Mouse (Mus musculus): Measurements from ENCODE around the gene Ppp4r1.

The Ppp4r1 gene

GRCm38 (mm10) chr17:65805966-65806365 lies 23.6 kb downstream of the Ppp4r1 start:
- no peak for TF ChIP-seq NANOG (IDR thresholded peaks at IDR 0.05; ENCODE audit: borderline replicate concordance, low read length)
- no peak for TF ChIP-seq POU5F1 (IDR thresholded peaks at IDR 0.05; ENCODE audit: borderline replicate concordance, low read length)
- TF ChIP-seq CTCF (conservative IDR thresholded peaks at IDR 0.05; ENCODE audit: low read length): no peak
- no peak overlapping the region for H3K4me3 ChIP-seq (replicated peaks; ENCODE audit: low read length)
- H3K36me3 ChIP-seq (ENCODE audit: insufficient read depth, low read length): peaks cover 61% of the 10 kb centered on the region
- H3K4me1 ChIP-seq (replicated peaks; ENCODE audit: low read depth, low read length): peaks cover 40% of the 10 kb centered on the region
- no peaks in the 10 kb centered on the region for H3K9me3 ChIP-seq (ENCODE audit: low read length)
- no peaks in the 10 kb centered on the region for H3K27me3 ChIP-seq (ENCODE audit: insufficient read depth, low read length)

- Histone ChIP-seq H3K27me3 (ENCODE audit: insufficient read depth, low read length) (no peaks in the 10 kb centered on the region), H3K4me3 (replicated peaks; ENCODE audit: low read length) (no peak overlapping the region), H3K36me3 (ENCODE audit: insufficient read depth, low read length) (peaks cover 66% of the 10 kb centered on the region), H3K9me3 (ENCODE audit: low read length) (no peaks in the 10 kb centered on the region), H3K4me1 (replicated peaks; ENCODE audit: low read depth, low read length) (peaks cover 40% of the 10 kb centered on the region)
- TF ChIP-seq POU5F1 (IDR thresholded peaks at IDR 0.05; ENCODE audit: borderline replicate concordance, low read length): no peak
Measured at GRCm38 (mm10) chr17:65806416-65806815, 24.0 kb downstream of the Ppp4r1 start.

DNA sequence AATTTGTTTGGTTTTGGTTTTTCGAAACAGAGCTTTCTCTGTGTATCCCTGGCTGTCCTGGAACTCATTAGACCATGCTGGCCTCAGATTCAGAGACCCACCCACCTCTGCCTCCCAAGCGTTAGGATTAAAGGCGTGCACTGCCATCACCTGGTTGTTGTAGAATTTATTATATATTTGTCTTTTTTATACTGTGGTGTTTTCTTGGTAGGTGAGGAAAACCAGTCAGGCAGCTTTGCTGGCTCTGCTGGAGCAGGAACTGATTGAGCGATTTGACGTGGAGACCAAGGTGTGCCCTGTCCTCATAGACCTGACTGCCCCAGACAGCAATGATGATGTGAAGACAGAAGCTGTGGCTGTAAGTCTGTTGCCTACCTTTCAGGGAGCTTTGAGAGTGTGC lies 28.7 kb downstream of the Ppp4r1 start:
- peaks cover 82% of the 10 kb centered on the region for H3K36me3 ChIP-seq (ENCODE audit: insufficient read depth, low read length)
- TF ChIP-seq POU5F1 (IDR thresholded peaks at IDR 0.05; ENCODE audit: borderline replicate concordance, low read length) (no peak), NANOG (IDR thresholded peaks at IDR 0.05; ENCODE audit: borderline replicate concordance, low read length) (no peak), CTCF (conservative IDR thresholded peaks at IDR 0.05; ENCODE audit: low read length) (no peak)
- H3K9me3 ChIP-seq (ENCODE audit: low read length): no peaks in the 10 kb centered on the region
- no peaks in the 10 kb centered on the region for H3K27me3 ChIP-seq (ENCODE audit: insufficient read depth, low read length)
- no peak overlapping the region for H3K4me3 ChIP-seq (replicated peaks; ENCODE audit: low read length)
- H3K4me1 ChIP-seq (replicated peaks; ENCODE audit: low read depth, low read length): peaks cover 13% of the 10 kb centered on the region

DNA sequence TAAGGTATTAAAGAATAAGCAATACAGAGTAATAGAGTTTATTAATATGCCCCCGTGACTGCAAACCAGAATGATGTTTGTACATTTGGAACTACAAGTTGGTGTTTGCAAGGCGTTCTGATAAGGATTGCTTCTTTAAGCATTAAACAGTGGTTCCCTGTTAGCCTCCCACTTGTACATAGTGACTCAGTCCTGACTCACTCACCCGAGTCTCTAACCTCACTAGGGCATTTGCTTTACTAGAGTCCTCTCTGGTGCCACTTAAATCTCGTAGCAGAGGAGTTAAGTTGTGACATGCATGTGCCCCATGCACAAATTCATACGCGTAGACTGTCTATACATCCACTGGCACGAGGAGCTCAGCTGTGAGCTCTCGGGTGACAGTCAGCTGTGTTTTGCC lies 31.4 kb downstream of the Ppp4r1 start:
- no peaks in the 10 kb centered on the region for H3K27me3 ChIP-seq (ENCODE audit: insufficient read depth, low read length)
- no peaks in the 10 kb centered on the region for H3K4me1 ChIP-seq (replicated peaks; ENCODE audit: low read depth, low read length)
- H3K36me3 ChIP-seq (ENCODE audit: insufficient read depth, low read length): peaks cover 93% of the 10 kb centered on the region
- no peak overlapping the region for H3K4me3 ChIP-seq (replicated peaks; ENCODE audit: low read length)
- TF ChIP-seq NANOG (IDR thresholded peaks at IDR 0.05; ENCODE audit: borderline replicate concordance, low read length) (no peak), POU5F1 (IDR thresholded peaks at IDR 0.05; ENCODE audit: borderline replicate concordance, low read length) (no peak), CTCF (conservative IDR thresholded peaks at IDR 0.05; ENCODE audit: low read length) (no peak)
- H3K9me3 ChIP-seq (ENCODE audit: low read length): no peaks in the 10 kb centered on the region

DNA sequence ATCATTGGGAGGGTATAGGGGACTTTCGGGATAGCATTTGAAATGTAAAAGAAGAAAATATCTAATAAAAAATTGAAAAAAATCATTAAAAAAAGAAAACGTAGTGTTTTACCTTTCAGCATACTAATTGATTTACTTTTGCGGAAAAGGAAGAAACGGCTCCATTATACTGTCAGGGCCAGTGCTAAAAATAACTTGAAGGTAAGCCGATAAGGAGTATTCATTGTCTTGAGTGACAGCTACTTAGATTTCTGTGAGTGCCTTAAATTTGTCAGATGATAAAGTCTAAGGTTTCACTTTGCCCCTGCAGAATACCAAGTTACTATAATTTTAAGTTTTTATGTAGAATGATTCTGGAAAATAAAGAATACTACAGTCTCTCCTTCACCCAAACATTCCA lies 37.8 kb downstream of the Ppp4r1 start:
- no peaks in the 10 kb centered on the region for H3K27me3 ChIP-seq (ENCODE audit: insufficient read depth, low read length)
- no peak overlapping the region for H3K4me3 ChIP-seq (replicated peaks; ENCODE audit: low read length)
- peaks cover 8% of the 10 kb centered on the region; the same call in 1 of the 2 replicates for H3K4me1 ChIP-seq (replicated peaks; ENCODE audit: low read depth, low read length)
- H3K9me3 ChIP-seq (ENCODE audit: low read length): no peaks in the 10 kb centered on the region
- no peak for TF ChIP-seq NANOG (IDR thresholded peaks at IDR 0.05; ENCODE audit: borderline replicate concordance, low read length)
- TF ChIP-seq CTCF (conservative IDR thresholded peaks at IDR 0.05; ENCODE audit: low read length): no peak
- TF ChIP-seq POU5F1 (IDR thresholded peaks at IDR 0.05; ENCODE audit: borderline replicate concordance, low read length): no peak
- H3K36me3 ChIP-seq (ENCODE audit: insufficient read depth, low read length): peaks cover 93% of the 10 kb centered on the region

DNA sequence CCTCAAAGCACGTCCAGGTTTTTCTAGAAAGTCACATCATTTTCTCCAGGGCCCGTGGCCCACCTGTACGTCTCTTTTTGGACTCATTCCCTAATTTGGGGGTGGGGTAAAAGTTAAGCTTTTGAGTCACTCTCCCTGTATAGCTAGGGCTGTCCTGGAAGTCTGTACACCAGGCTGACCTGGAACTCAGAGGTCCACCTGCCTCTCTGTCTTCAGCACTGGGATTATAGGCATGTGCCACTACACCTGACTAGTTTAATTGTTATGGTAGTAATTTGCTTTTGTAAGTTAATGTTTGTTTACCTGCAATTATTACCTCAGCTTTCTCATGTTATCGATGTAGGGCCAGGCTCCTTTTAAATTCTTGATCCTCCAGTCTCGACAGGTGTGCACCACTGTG lies 40.0 kb downstream of the Ppp4r1 start:
- H3K9me3 ChIP-seq (ENCODE audit: low read length): no peaks in the 10 kb centered on the region
- H3K27me3 ChIP-seq (ENCODE audit: insufficient read depth, low read length): no peaks in the 10 kb centered on the region
- H3K4me1 ChIP-seq (replicated peaks; ENCODE audit: low read depth, low read length): peaks cover 13% of the 10 kb centered on the region
- no peak overlapping the region for H3K4me3 ChIP-seq (replicated peaks; ENCODE audit: low read length)
- peaks cover 90% of the 10 kb centered on the region for H3K36me3 ChIP-seq (ENCODE audit: insufficient read depth, low read length)
- no peak for TF ChIP-seq NANOG (IDR thresholded peaks at IDR 0.05; ENCODE audit: borderline replicate concordance, low read length)
- no peak for TF ChIP-seq CTCF (conservative IDR thresholded peaks at IDR 0.05; ENCODE audit: low read length)
- TF ChIP-seq POU5F1 (IDR thresholded peaks at IDR 0.05; ENCODE audit: borderline replicate concordance, low read length): no peak

GRCm38 (mm10) chr17:65824246-65824645 lies 41.9 kb downstream of the Ppp4r1 start:
- Histone ChIP-seq H3K9me3 (ENCODE audit: low read length) (no peaks in the 10 kb centered on the region), H3K4me1 (replicated peaks; ENCODE audit: low read depth, low read length) (peaks cover 19% of the 10 kb centered on the region), H3K36me3 (ENCODE audit: insufficient read depth, low read length) (peaks cover 91% of the 10 kb centered on the region), H3K27me3 (ENCODE audit: insufficient read depth, low read length) (no peaks in the 10 kb centered on the region), H3K4me3 (replicated peaks; ENCODE audit: low read length) (no peak overlapping the region)
- TF ChIP-seq POU5F1 (IDR thresholded peaks at IDR 0.05; ENCODE audit: borderline replicate concordance, low read length) (no peak), CTCF (conservative IDR thresholded peaks at IDR 0.05; ENCODE audit: low read length) (no peak), NANOG (IDR thresholded peaks at IDR 0.05; ENCODE audit: borderline replicate concordance, low read length) (no peak)

GRCm38 (mm10) chr17:65826257-65826656 lies 43.9 kb downstream of the Ppp4r1 start:
- Histone ChIP-seq H3K36me3 (ENCODE audit: insufficient read depth, low read length) (peaks cover 92% of the 10 kb centered on the region), H3K4me1 (replicated peaks; ENCODE audit: low read depth, low read length) (peaks cover 20% of the 10 kb centered on the region), H3K27me3 (ENCODE audit: insufficient read depth, low read length) (no peaks in the 10 kb centered on the region), H3K9me3 (ENCODE audit: low read length) (no peaks in the 10 kb centered on the region), H3K4me3 (replicated peaks; ENCODE audit: low read length) (no peak overlapping the region)
- no peak for TF ChIP-seq NANOG (IDR thresholded peaks at IDR 0.05; ENCODE audit: borderline replicate concordance, low read length)
- TF ChIP-seq CTCF (conservative IDR thresholded peaks at IDR 0.05; ENCODE audit: low read length): no peak
- no peak for TF ChIP-seq POU5F1 (IDR thresholded peaks at IDR 0.05; ENCODE audit: borderline replicate concordance, low read length)

- Histone ChIP-seq H3K9me3 (ENCODE audit: low read length) (no peaks in the 10 kb centered on the region), H3K4me1 (replicated peaks; ENCODE audit: low read depth, low read length) (peaks cover 19% of the 10 kb centered on the region), H3K4me3 (replicated peaks; ENCODE audit: low read length) (no peak overlapping the region), H3K36me3 (ENCODE audit: insufficient read depth, low read length) (peaks cover 92% of the 10 kb centered on the region), H3K27me3 (ENCODE audit: insufficient read depth, low read length) (no peaks in the 10 kb centered on the region)
- TF ChIP-seq CTCF (conservative IDR thresholded peaks at IDR 0.05; ENCODE audit: low read length) (no peak), NANOG (IDR thresholded peaks at IDR 0.05; ENCODE audit: borderline replicate concordance, low read length) (no peak), POU5F1 (IDR thresholded peaks at IDR 0.05; ENCODE audit: borderline replicate concordance, low read length) (no peak)
Measured at GRCm38 (mm10) chr17:65827119-65827840, 44.9 kb downstream of the Ppp4r1 start.
